Mouse (Mus musculus) embryonic facial prominence, embryonic 12.5 days (tissue): Measurements from ENCODE around the gene Ajm1. TPM values are rescaled to one million over a fixed set of nuclear protein-coding genes. Genes with fewer than 3 reads are reported as not detected.

Experiments
- ATAC-seq: fragments of 200-750 bp; cut with Nextera tagmentation; 2 replicates; pipeline ENCODE4 v1.8.0; 2017; ENCODE audit not compliant: insufficient number of reproducible peaks, insufficient read depth, low FRiP score, low TSS enrichment
- H3K27ac ChIP-seq: fragments of 300-500 bp; sonication (generic); 2 replicates; pipeline ENCODE4 v1.5.1; 2016; ENCODE audit warnings: mild to moderate bottlenecking
- H3K27me3 ChIP-seq: fragments of 300-500 bp; sonication (generic); 2 replicates; pipeline ENCODE4 v1.6.1; 2016; ENCODE audit warnings: mild to moderate bottlenecking, moderate library complexity
- H3K36me3 ChIP-seq: fragments of 300-500 bp; sonication (generic); 2 replicates; pipeline ENCODE4 v1.6.1; 2016; ENCODE audit warnings: mild to moderate bottlenecking
- H3K4me1 ChIP-seq: fragments of 300-500 bp; sonication (generic); 2 replicates; pipeline ENCODE4 v1.6.1; 2016
- H3K4me2 ChIP-seq: fragments of 300-500 bp; sonication (generic); replicated peaks from 2 replicates; pipeline ENCODE4 v1.6.1; 2016; ENCODE audit warnings: mild to moderate bottlenecking, moderate library complexity
- H3K4me3 ChIP-seq: fragments of 300-500 bp; sonication (generic); 2 replicates; pipeline ENCODE4 v1.5.1; 2016; ENCODE audit warnings: mild to moderate bottlenecking
- H3K9ac ChIP-seq: fragments of 300-500 bp; sonication (generic); 2 replicates; pipeline ENCODE4 v1.6.1; 2016; ENCODE audit warnings: mild to moderate bottlenecking, moderate library complexity
- H3K9me3 ChIP-seq: fragments of 300-500 bp; sonication (generic); 2 replicates; pipeline ENCODE4 v1.6.1; 2016; ENCODE audit warnings: mild to moderate bottlenecking, moderate library complexity
- WGBS: fragments of 180-500 bp; shearing (Covaris S2); methylation state at CpG from one replicate; pipeline ENCODE4 v1.1.7; 2016; 5-methylcytosine and 5-hydroxymethylcytosine counted together
- polyA plus RNA-seq: library from polyadenylated mRNA; unstranded; fragments of >200 nt; fragmentation: Nextera tagmentation; extraction: Ambion mirVana; gene quantifications from 2 replicates; pipeline ENCODE4 v1.2.1, GENCODE M21; 2016

The Ajm1 gene
- polyA plus RNA-seq, 1 experiment from 2014 or later = 0.24 TPM

DNA sequence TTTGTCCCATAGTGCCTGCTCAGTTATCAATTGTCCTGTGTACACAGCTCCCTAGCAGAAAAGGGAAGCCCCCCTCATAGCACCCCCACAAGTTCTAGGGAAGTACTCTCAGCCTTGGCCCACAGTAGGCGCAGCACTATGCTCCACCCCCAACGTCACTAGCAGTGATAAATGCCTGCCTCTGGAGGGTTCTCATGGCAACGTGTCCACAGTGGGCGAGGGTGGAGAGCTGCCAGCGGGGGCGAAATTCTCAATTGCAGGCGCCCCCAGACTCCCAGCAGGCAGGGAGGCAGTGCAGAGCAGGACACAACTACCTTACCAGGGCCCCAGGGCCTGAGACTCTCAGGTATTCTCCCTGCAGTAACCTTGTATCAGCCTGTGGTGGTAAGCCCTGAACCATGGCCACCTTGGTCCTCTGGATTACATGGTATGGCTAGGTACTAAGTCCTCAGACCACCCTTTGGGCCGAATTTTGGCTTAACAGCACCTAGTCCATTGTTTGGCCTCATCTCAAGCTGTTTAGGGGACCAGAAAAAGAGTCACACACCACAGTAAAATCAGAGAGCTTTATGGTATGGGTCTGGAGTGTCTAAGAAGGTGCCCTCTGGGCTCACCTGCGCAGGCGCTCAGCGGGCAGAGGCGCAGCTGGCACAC, 1.0 kb upstream of the Ajm1 start:
- Histone ChIP-seq H3K4me3 (no peak overlapping the region), H3K9ac (no peak overlapping the region), H3K4me1 (peaks cover 36% of the 10 kb centered on the region), H3K9me3 (no peaks in the 10 kb centered on the region), H3K27me3 (peaks cover 39% of the 10 kb centered on the region), H3K36me3 (peaks cover 48% of the 10 kb centered on the region), H3K27ac (no peak overlapping the region), H3K4me2 (no peak overlapping the region)
- ATAC-seq = 0 out of 2 replicates have a peak, but pooled peaks have one; percentile 16
- 59% methylated on average over 12 of the region's 12 CpGs for WGBS

DNA sequence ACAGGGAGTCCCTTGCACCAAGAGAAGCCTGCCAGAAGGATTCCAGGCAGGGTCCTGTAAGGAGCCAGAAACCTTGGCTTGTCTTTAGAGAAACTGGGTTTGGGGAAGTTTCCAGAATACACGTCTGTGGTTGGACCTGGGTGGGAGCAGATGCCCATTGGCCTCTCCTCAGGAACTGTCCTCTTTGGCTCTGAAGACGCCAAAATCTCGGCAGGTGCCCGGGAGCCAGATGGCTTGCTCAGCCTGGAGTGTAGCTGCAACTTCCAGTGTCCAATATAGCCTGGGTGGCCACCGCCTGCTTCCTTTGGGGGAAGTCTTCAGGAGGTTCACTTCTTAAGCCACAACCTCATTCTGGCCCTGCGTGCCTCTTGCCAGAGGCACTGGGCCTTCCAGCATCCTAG, 344 bp upstream of the Ajm1 start:
- no peak for ATAC-seq
- no peaks in the 10 kb centered on the region for H3K9me3 ChIP-seq
- H3K36me3 ChIP-seq = peaks cover 41% of the 10 kb centered on the region
- no peak overlapping the region for H3K4me2 ChIP-seq
- peaks cover 45% of the 10 kb centered on the region for H3K27me3 ChIP-seq
- H3K9ac ChIP-seq = no peak overlapping the region
- H3K27ac ChIP-seq = no peak overlapping the region
- H3K4me3 ChIP-seq = 0 out of 2 replicates have a peak overlapping the region, but pooled peaks have one; percentile 35
- WGBS = 33% methylated on average over 6 of the region's 6 CpGs
- peaks cover 41% of the 10 kb centered on the region for H3K4me1 ChIP-seq

DNA sequence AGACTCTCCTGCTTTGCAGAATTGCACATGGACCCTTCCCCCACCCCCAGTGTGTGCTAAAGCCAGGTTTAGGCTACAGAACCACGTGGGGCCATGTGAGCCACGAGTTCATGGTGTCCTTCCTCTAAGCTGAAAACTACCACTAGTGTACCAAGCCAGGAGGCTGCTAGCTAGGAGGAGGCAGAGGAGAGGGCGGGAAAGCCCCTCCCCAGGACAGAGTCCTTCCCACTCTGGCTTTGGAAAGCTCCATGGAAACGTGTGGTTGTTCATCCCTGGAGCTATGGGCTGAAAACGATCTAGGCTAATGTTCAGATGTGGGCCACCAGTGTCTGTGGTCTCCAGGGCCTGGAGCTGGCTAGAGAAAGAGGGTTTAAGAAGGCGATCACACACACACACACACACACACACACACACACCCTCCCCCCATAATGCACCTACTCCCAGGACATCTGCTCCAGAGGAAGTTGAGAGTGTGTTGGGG, 896 bp downstream of the Ajm1 start:
- Histone ChIP-seq H3K9me3 (no peaks in the 10 kb centered on the region), H3K9ac (no peak overlapping the region), H3K4me3 (no peak overlapping the region; the same call in 1 of the 2 replicates), H3K4me1 (peaks cover 47% of the 10 kb centered on the region), H3K27ac (no peak overlapping the region), H3K27me3 (peaks cover 58% of the 10 kb centered on the region), H3K4me2 (peak overlapping the region; percentile 61; the same call in 1 of the 2 replicates), H3K36me3 (peaks cover 30% of the 10 kb centered on the region)
- no peak for ATAC-seq
- 48% methylated on average over 6 of the region's 6 CpGs for WGBS

DNA sequence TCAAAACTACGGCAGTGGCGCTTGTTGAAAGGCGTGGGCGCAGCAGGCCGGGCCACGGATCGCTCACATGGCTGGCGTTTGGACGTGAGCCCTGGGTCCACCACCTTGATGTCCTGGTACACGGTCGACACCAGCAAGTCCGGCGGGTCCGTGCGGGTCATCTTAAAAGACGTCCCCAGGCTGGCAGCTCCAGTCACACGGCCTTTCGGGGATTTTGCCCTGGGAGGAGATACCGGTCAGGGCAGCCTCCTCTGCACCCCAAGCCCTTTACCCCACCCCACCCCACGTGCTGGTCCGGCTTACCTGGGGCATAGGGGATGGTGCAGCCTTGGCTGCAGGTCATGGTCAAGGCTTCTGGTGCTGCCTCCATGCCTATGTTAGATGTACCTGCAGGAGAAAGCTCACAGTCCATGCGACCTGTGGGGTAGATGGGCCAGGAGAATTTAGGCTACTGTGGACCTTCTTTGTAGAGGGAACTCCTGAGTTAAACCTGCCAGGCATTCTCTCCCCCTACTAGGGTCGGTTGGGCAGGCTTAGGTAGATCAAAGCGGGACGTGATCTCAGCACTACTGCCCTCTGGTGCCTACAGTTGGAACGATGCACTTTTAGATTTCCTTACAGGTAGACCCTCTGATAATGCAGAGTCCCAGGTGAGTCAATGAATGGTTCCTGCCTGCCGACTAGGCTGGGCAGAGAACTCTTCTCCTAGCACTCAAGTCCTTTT, 1.7 kb downstream of the Ajm1 start:
- 5% methylated on average over 27 of the region's 27 CpGs for WGBS

DNA sequence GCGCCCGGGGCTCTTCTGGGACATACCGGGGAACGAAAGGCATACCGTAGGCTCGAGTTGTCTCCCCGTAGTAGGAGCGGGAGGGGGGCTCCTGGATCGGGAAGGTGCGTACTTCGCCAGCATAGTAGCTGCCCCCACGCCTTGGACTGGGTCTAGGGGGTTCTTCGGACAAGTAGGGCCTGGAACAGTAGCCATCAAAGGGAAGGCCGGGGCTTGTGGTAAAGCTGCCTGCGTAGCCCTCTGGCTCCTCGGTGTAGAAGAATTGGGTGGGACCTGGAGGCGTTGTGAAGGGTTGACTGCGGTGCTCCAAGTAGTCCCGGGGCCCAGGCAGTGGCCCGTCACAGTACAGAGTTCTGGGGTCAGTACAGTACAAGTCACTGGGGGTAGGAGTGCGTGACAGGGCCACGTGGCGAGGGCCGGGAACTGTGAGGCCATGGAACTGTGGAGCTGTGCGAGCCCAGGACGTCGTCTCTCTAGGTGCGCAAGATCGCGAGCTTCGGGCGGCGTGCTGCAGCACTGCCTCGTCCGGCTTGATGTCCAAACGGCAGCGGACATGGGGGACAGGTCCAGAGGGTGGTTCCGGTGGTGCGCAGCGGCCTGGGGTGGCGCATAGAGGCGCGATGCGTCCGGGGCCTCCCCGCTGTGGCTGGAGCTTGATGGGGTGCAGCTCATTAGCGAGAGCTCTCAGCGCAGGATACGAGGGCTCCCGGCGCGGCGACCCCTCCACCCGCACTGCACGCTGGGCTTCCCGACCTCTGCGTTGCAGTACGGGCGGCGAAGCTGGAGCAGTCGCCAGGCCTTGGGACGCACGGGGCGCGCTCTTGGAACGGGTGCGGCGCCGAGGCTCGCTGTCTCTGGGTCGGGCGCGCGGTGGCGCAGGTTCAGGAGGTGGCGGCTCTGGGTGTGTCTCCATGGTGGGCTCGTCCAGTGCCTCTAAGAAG, 2.5 kb downstream of the Ajm1 start:
- no peak for ATAC-seq
- H3K27ac ChIP-seq = no peak overlapping the region
- H3K4me1 ChIP-seq = peaks cover 52% of the 10 kb centered on the region
- no peaks in the 10 kb centered on the region for H3K9me3 ChIP-seq
- 6% methylated on average over 77 of the region's 77 CpGs for WGBS
- peak overlapping the region; percentile 25; the same call in 1 of the 2 replicates for H3K4me3 ChIP-seq
- peaks cover 14% of the 10 kb centered on the region for H3K36me3 ChIP-seq
- H3K4me2 ChIP-seq = peak overlapping the region; percentile 40
- H3K27me3 ChIP-seq = peaks cover 58% of the 10 kb centered on the region
- no peak overlapping the region for H3K9ac ChIP-seq

More for the DNA sequence above, 1.7 kb downstream of the Ajm1 start:
- Histone ChIP-seq H3K9me3 (no peaks in the 10 kb centered on the region), H3K4me3 (peak overlapping the region; percentile 25; the same call in 1 of the 2 replicates), H3K4me2 (peak overlapping the region; percentile 40), H3K9ac (no peak overlapping the region), H3K27me3 (peaks cover 58% of the 10 kb centered on the region), H3K4me1 (peaks cover 51% of the 10 kb centered on the region), H3K36me3 (peaks cover 22% of the 10 kb centered on the region), H3K27ac (no peak overlapping the region)
- ATAC-seq = no peak

DNA sequence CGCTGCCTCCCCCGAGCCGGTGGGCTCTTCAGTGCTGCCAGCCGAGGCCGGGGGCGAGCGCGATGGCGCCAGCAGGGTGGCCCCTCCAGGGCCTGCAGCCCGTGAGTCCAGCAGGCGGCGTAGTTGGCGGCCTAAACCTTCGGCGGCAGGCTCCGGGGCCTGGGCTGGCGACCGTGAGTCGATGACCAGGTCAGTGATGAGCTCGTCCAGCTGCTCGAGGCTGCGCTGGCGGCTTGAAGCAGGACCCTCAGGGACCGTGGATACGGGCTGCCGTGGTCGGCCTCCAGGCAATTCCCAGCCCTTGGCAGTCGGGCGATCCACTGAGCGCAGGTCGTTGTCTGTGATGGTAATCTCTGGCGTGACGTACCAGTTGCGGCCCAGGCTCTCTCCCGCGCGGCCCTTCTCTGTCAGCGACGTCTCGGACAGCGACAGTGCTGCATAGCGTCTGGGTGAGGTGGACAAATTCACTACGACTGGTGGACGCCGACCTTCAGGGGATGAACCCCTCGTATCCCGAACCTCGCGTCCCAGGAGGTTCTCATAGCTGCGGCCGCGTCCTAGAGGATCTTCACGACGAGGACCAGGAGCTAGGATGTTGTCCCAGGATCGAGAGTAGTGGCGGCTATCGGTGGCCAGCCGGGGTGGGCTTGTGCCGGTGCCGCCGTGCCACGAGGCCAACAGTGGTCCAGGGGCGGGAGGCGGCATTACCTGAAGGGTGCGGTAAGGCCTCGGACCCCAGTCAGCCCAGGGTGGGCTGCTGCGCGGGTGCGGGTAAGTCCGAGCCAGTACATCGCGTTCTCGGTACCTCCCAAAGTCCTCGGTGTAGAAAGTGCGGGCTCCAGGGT, 3.4 kb downstream of the Ajm1 start:
- Histone ChIP-seq H3K9ac (peak overlapping the region; percentile 38), H3K4me3 (peak overlapping the region; percentile 25), H3K9me3 (no peaks in the 10 kb centered on the region), H3K4me2 (peak overlapping the region; percentile 45), H3K27me3 (peaks cover 58% of the 10 kb centered on the region), H3K27ac (no peak overlapping the region), H3K4me1 (peaks cover 61% of the 10 kb centered on the region), H3K36me3 (peaks cover 6% of the 10 kb centered on the region)
- WGBS = 4% methylated on average over 75 of the region's 75 CpGs
- no peak for ATAC-seq

DNA sequence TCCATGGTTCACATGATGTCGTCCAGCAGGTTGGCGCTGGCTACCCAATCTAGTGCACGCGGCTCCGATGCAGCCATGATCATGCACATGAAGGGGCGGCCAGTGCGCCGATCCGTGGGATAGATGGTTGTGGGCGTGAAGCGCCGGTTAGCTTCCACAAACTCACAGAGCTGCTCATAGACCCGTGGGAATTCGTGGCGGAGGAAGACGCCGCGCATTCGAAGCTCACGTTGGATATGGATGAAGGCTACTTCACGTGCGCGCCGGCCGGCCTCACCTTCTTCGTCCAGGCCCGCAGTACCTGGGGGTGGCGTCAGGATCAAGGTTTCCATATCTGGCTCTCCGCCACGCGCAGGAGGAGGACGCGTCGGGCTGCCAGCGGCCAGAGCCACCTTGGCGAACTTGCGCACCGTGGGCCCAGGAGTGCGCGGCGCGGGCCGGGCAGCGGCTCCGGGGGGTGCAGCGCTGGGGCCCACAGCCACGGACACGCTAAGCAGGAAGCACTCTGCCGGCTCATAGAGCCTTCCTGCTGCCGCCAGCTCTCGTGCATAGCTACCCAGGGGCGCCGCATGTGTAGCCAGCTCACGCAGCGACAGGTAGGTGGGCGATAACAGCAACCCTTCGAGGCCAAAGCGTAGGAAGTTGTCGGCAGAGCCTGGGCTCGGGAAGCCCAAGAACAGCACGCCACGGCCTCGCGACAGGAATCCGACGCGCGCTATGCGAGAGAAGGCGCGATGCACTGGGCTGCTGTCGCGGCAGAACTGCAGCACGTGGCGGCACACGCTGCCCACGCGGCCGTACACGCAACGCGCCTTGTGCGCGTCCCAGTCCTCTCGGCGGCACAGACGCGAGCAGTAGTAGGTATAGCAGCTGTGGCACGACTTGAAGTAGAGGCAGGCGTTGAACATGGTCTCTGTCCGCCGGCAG, 4.3 kb downstream of the Ajm1 start:
- Histone ChIP-seq H3K9me3 (no peaks in the 10 kb centered on the region), H3K36me3 (0 out of 2 replicates have a peak, but pooled peaks cover 4% of the 10 kb centered on the region), H3K4me3 (peak overlapping the region; percentile 25), H3K4me2 (peak overlapping the region; percentile 45), H3K27ac (no peak overlapping the region), H3K9ac (peak overlapping the region; percentile 38), H3K4me1 (peaks cover 56% of the 10 kb centered on the region), H3K27me3 (peaks cover 58% of the 10 kb centered on the region)
- ATAC-seq = no peak
- 14% methylated on average over 91 of the region's 92 CpGs for WGBS

DNA sequence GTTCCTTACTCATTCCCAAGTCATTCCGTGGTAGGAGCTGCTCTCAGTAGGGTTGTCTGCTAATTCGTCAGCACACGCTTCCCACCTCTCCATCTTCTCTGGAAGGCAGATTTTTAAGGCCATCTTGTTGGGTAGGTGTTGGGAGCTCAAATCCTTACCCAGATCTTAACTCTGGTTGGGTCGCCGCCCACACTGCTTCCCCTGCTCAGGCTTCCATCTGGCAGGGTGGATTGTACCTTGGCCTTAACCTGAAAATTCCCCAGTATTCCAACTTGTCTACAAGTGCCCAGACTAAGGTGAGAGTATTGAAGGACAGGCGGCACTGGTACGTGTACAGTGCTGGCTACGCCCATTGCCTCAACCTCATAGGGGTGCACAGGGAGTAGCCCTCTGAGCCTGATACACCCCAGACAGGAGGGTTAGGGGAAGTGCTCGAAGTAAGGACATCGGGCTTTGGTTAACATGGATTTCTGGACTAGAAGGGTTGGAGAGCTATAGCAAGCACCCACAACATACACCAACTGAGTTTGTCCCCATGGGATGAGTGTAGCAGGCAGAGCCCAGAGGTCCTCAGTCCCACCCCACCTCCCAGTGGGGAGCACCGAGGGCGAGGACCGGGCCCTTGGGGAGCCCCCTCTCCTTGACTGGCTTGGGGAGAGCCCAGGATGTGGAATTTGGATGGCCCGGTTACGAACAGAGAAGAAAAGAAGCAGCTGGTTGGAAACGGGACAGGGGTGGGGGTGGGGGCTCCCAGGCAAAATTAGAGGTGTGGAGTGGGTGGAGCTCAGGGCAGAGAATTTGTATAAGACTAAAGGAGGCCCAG, 5.3 kb downstream of the Ajm1 start:
- no peak for ATAC-seq

DNA sequence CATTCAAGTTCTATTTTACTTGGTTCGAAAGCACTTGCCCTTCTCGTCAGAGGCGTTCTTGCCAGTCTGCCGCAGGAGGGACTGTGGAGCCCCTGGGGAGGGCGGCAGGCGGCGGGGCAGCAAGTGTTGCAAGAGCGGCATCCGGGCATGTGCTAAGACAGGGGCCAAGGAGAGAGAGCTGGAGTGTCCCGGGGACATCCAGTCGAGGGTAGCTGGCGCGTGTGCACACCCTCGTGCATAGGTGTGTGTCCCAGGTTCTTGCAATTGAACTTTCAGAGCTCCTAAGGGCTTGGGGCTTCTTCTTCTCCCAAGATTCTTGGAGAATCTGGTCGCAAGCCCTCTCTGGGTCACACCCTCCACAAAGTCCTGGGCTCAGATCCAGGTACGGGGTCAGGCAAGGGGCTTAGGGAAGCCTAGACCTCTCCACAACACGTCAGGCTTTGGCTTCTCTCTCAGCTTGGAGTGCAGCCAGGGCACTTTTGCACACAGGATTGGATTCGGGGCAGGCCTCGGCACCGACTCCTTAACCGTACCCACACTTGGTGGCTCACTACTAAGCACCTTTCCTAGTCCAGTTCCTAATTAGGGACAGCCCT, 6.0 kb downstream of the Ajm1 start:
- no peaks in the 10 kb centered on the region for H3K9me3 ChIP-seq
- peaks cover 13% of the 10 kb centered on the region for H3K36me3 ChIP-seq
- H3K27ac ChIP-seq = peak overlapping the region; percentile 85
- WGBS = 16% methylated on average over 21 of the region's 21 CpGs
- peaks cover 45% of the 10 kb centered on the region for H3K4me1 ChIP-seq
- peak overlapping the region; percentile 65 for H3K4me3 ChIP-seq
- H3K4me2 ChIP-seq = peak overlapping the region; percentile 94
- H3K9ac ChIP-seq = peak overlapping the region; percentile 69
- ATAC-seq = no peak
- peaks cover 49% of the 10 kb centered on the region for H3K27me3 ChIP-seq

More for the DNA sequence above, 5.3 kb downstream of the Ajm1 start:
- no peaks in the 10 kb centered on the region for H3K9me3 ChIP-seq
- H3K36me3 ChIP-seq = peaks cover 12% of the 10 kb centered on the region
- H3K27ac ChIP-seq = no peak overlapping the region
- H3K27me3 ChIP-seq = peaks cover 56% of the 10 kb centered on the region
- H3K9ac ChIP-seq = no peak overlapping the region; the same call in 1 of the 2 replicates
- WGBS = 71% methylated on average over 16 of the region's 16 CpGs
- peak overlapping the region; percentile 94 for H3K4me2 ChIP-seq
- H3K4me1 ChIP-seq = peaks cover 48% of the 10 kb centered on the region
- peak overlapping the region; percentile 65; the same call in 1 of the 2 replicates for H3K4me3 ChIP-seq
